Mouse (Mus musculus) frontal cortex, adult (tissue): ENCODE measurements around the gene Dusp22.

Experiments used
- ATAC-seq: cut with Nextera tagmentation; 2 replicates; pipeline ENCODE4 v1.9.2; 2017; ENCODE audit warnings: mild to moderate bottlenecking, moderate library complexity, mixed read lengths; ENCODE audit not compliant: low TSS enrichment

Gene Dusp22

DNA sequence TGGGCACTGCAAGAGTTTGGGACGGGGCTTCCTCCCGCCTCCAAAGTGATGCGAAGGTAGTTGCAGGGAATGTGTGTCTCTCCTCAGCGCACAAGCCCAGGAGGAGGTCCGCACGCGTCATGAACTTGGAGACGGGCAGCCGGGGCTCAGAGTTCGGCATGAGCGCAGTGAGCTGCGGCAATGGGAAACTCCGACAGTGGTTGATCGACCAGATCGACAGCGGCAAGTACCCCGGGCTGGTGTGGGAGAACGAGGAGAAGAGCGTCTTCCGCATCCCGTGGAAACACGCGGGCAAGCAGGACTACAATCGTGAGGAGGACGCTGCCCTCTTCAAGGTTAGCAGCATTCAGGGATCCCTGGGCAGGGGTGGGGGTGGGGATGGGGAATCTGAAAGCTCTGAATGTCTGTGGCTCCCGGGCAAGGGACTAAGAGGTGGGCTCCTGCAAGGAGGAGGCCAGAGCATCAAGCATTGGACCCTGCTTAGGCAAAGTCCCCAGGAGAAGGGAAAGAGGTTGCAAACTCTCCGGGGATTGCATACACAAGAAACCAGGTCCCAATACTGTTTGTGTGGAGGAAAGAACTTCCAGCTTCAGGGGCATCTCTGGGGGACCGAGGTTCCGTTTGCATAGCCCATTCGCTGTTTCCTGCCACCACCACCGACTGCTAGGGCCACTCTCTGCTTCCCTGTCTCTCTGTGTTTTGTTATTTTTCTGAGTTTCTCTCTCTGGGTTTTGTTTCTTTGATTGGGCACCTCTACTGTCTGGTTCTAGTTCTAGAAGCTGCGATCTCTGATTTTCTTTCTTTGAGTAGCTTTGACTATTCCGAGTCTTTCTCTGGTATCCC is 90.9 kb downstream of the Dusp22 start:
- ATAC-seq = peak; percentile 16; the same call in 1 of the 2 replicates

DNA sequence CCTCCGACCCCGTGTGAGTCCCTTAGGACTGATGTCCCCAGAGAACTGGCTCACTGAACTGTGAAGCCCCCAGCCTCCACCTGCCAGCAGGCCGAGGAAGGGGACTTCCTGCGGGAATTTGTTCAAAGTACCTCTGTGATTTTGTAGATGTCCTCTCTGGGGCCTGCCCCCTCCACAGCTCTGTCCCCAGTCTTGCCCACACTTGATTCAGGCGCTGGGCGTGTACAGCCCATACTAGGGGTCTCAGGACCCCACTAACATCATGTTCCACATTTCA is 91.4 kb downstream of the Dusp22 start:
- no peak for ATAC-seq

GRCm38 (mm10) chr13:30752581-30753187 is 92.9 kb downstream of the Dusp22 start:
- no peak for ATAC-seq

- ATAC-seq = no peak
These were observed 93.6 kb downstream of the Dusp22 start for GRCm38 (mm10) chr13:30753441-30753840.

DNA sequence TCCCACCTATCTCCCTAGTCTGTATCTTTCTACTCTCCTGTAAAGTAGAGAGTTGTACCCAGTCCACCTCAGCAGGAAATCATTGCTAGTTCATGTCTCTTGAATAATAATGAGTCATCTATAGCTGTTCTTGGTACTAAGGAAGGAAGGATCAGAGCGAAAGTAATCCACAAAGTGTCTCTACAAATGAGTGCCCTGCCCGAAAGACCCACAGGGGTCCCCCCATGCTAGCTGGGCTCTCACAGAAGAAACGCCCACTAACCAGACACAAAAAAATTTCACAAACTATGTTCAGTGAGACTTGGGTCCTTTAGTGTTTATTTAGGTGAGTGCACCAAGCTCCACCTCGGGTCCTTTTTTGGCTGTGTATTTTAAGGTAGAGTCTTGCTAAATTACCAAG is 94.3 kb downstream of the Dusp22 start:
- ATAC-seq = no peak

- no peak for ATAC-seq
These were observed 95.2 kb downstream of the Dusp22 start for GRCm38 (mm10) chr13:30754825-30755476.

- ATAC-seq = no peak
These were observed 95.8 kb downstream of the Dusp22 start for GRCm38 (mm10) chr13:30755577-30755976.

DNA sequence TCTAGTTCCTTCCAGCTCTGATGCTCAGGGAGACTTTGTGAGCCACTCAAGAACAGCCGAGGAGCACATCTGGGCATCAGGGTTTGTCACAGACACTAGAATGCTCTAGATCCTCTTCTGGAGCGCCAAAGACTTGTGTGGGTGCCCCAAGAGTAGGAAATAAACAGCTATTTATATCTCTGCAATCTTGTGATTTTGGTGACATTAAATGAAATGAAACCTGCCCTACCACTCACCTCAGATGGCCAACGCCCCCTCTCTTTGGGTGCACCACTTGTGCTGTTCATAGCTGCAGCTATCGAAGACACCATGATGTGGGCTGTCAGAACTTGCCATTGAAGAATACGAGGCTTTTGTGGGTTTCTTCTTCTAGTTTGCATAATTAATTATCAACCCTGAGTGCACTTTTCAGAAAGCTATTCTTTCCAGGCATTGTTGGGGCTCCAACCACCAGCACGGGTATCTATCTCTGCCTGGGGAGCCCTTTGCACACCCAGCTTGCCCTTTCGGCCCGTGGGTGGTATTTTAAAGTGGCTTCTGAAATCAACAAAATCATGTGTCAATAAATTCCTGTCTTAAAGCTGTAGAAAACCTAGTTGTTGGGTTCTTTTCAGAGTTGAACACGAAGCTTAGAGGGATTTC is 96.3 kb downstream of the Dusp22 start:
- no peak for ATAC-seq

DNA sequence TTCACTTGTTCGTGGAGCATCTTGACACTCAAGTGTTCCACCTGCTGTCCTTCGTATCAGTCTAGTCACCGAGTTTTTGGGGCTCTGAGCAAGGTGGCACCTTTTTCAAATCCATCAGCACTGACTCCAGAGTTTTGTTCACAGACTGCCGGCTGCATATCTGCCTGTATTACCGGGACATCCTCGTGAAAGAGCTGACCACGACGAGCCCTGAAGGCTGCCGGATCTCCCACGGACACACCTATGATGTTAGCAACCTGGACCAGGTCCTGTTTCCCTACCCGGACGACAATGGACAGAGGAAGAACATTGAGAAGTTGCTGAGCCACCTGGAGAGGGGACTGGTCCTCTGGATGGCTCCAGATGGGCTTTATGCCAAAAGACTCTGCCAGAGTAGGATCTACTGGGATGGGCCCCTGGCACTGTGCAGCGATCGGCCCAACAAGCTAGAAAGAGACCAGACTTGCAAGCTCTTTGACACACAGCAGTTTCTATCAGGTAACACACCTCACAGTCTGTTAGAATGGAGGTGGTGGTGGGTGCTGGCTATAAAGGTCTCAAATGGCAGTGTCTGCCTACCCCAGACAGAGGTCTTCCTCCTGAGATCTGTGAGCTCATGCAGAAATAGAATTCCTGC is 97.6 kb downstream of the Dusp22 start:
- no peak for ATAC-seq

GRCm38 (mm10) chr13:30758789-30759381 is 99.1 kb downstream of the Dusp22 start:
- no peak for ATAC-seq

DNA sequence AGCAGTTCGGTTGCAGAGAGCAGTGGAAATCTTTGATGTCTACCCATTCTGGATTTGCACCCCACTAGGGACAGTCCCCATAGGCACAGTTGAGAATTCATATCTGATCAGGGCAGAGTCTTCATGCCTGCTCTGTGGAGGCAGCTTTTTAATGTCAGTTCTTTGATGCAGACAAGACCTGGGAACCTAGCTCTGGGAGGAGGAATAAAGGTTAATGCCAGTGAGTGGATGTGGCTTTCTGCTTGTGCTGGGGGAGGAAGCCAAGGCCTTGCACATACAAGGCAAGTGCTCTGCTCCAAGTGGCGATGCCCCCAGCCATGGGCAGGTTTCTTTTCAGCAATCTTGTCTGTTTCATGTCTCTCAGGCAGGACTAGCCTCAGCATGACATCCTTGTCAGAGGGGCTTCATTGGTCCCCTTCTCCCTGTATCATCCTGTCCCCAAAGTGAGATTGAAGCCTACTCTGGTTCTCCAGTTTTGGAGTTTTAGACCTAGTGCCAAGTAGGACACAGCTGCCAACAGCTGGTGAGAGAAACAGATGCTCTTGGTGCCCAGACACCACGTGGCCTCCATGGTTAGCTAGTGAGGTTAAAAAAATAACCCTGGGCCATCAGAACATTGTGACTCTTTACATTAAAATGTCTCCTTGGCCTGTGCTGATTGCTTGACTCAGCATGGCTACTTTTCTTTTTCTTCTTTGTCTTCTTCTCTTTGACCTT is 100.7 kb downstream of the Dusp22 start:
- ATAC-seq = no peak
